Mouse (Mus musculus): ENCODE measurements around the gene Tnfsf10.
"Not testable (repeated sequence)": the region's sequence is repeated elsewhere in the genome, so short reads cannot be mapped to it uniquely, and the experiment has no call there.

Gene Tnfsf10

DNA sequence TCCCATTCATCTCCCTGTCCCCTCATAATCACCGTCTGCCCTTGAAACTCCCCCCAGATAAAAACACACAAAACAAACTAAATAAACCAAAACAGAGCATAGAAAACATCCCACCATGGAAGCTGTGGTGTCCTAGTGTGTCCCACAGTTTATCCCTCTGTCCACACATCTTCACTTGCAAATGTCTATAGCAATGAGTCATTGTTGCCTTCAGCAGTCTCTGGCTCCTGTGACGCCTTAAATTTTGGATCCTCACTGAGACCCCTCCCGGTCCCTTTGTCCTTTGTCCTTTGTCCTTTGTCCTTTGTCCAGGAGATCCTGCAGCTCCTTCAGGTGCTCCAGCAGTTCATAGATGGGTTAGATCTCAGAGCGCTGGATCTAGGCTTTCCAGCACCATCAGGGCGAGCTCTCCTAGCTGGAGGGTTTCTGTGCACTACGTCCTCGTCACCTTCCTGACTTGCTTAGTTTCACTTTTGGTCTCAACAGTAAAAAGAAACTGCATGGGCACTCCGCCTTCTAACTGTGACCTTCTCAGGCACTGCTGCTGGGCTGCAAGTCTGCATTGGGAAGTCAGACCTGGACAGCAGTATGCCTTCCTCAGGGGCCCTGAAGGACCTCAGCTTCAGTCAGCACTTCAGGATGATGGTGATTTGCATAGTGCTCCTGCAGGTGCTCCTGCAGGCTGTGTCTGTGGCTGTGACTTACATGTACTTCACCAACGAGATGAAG is at the start of gene Tnfsf10:
Tnfsf10 (plus strand) TSS at position 470 of the 729 bp plus-strand sequence.
- peak; percentile 26 for DNase-seq (ENCODE audit: low spot score)

DNA sequence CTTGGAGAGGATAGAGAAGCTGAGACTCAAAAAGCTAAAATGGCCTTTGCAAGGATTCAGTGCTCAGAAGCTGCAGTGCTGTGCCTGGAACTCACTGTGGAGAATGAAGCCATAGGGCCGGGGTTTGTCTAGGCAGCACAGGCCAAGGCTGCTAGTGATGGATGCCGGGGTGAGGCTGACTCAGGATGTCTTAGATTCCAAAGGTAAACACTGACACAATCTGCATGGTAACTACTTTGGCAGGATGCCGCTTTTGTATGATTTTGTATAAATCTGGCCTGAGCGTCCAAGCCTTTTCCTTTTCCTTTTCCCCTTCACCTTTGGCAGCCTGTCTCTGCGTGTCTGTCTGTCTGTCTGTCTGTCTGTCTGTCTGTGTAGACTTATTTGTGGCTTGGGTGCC is 49.5 kb upstream of the Tnfsf10 start:
- no peak for DNase-seq (ENCODE audit: low spot score)

DNA sequence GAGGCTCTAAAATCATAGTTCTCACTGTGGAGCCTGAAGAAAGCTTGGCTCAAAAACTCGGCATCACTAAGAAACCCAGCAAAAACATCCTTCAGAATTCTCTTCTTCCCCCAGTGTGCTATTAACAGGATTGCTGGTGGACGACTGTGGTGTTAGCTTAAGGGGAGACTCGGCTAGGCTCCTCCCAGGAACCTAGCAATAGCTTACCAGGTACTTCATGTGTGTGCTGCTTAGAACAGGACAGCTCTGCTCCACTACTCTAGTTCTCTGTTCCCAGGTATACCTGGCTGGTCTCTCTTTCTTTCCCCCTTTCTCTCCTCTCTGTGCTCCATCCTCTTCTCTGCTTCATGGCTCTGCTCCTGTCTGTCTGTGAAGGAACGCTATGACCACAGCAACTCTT is 48.9 kb upstream of the Tnfsf10 start:
- DNase-seq (ENCODE audit: low spot score) = no peak

DNA sequence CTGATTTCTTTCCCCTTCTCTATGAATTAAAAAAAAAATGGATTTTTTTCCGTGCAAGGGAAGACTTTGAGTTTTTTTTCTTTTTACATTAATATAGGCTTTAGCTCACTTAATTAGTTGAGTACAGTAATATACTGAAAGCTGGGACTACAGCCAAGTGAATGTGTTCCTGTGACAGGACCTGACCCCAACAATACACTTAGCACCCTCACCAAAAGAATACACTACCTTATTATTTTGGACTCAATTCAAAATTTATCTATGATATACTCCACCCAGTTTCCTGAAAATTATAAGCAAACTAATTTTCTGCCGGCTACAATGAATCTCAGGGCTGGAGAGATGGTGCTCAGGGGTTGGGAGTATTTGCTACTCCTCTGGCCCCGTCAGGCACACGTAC is 47.7 kb upstream of the Tnfsf10 start:
- no peak for DNase-seq (ENCODE audit: low spot score)

DNA sequence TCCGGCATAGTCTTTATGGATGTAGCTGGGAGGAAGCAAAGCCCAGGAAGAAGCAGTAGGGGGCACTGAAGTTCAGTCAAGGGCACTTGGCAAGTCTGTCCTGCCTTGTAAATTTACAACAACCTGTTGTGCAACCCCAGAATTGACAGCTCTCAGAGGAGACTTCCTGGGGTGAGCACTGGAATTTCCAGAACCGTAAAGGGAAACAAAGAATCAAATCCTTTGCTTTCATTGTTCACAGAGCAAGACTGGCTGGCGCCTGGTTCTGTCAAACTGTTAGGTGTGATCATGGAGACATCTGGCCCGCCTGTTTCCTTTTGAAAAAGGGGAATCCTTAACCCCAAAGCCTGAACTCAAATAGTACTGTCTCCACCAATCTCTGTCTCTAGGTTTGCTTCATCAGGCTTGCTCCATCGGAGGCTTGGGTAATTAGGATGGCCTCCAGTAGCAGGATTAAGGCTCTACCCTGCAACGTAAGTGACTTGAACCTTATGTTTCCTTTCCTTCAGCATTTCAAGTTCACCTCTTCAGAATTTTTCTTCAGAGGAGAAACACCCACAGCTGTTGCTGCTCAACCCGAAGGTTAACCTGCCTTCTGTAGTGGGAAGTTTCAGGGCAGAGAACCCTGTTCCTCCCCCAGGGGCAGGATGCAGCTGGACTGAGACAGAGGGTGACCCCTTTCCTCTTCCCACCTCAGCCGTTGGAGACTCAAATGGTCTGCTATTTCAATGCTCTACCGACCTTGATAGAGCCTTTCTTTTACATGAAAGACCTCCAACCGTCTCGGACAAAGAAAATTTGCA is 46.5 kb upstream of the Tnfsf10 start:
- DNase-seq (ENCODE audit: low spot score) = no peak

DNA sequence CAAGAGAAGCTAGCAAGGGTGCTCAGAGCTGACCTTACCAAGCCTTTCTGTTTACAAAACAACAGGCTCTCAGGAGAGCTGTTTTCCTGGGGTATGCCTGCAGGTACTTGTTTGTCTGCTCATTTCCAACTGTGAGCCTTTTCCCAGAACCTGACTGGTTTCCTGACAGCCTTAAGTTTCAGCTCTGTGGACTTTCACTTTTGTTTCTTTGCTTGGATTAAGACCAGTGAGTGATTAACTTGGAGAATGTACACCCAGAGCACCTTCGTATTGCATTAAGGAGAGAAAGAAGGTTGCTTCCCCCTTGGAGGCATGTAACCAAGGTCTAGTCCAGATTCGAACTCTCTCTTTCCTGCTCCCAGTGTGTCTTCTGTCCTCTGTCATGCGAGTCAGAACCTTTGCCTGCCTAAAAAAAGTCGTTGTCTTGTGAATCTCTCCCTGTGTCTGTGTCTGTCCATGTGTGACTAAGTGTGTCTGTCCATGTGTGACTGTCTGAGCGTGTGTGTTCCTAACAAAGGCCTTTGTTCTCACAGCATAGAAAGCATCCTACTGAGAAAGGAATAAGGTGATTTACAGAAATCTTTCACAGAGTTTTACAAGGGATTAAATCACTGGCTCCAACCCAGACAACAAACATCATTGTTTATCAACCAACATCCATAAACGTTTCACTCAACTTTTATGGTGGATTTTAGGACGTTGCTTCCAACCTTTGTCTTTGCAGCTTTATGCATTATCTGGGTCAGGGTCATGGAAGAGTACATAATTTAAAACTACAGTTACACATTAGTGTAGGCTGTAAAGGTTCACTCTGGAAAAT is 43.7 kb upstream of the Tnfsf10 start:
- DNase-seq (ENCODE audit: low spot score) = no peak

DNA sequence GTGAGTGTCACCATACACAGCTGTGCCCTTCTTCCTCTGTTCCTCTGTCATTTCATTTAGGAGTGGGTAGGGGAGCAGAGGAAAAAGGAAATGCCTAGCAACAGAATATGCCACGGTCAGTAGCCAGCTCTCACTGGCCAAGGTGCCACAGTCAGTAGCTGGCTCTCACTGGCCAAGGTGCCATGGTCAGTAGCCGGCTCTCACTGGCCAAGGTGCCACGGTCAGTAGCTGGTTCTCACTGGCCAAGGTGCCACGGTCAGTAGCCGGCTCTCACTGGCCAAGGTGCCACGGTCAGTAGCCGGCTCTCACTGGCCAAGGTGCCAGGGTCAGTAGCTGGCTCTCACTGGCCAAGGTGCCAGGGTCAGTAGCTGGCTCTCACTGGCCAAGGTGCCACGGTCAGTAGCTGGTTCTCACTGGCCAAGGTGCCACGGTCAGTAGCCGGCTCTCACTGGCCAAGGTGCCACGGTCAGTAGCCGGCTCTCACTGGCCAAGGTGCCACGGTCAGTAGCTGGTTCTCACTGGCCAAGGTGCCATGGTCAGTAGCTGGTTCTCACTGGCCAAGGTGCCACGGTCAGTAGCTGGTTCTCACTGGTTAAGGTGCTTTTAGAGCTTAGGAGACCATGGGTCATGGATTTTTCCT is 37.4 kb upstream of the Tnfsf10 start:
- not testable (repeated sequence) for DNase-seq (ENCODE audit: low spot score)

DNA sequence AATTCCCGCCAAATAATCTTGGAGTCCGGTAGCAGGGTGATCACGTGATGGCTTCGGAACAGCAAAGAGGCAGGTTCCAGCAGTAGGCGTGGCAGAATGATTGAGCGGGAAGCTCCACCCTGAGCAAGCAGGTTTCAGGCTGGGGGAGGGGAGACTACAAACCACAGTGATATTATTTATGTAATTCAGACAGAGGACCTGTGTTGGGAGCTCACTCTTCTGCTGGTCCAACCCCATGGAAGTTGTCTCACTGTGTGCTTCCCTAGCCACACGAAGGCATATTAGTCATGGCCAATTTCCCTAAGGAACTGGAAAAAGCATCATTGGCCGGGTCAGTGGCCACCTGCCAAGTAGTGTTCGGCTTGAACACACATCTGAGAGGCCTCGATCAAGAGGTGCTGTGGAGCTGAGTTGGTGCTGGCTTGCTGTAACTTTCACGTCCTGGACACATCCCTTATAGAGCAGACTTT is 36.5 kb upstream of the Tnfsf10 start:
- DNase-seq (ENCODE audit: low spot score) = no peak

DNA sequence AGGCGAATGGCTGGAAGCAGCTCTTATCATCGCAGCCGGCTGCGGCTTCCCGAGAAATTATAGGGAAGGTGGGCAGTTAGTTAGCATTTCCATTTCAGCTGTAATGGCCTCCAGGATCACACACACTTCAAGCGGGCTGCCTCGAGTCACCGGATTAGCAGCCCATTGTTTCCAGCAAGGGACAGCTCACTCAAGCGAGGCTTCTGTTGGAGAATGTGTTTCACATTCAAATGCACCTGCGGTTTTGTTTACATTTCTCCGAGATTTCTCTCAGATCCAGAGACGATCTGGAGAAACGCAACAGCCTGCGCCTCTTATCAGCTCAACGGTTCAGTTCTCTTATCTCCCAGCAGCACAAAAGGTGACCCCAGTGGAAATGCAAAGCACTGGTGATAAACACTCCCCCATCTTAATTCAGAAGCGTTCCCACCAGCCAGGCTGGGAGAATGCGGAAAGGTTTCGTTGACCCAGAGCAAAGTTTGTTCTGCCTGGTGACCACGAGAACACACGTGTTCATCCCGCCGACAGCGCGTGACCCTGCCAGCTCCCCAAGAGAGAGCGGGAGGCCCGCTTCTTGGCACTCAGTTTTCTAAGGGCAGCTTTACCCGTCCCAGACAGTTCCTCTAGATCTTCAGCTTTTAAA is 33.6 kb upstream of the Tnfsf10 start:
- DNase-seq (ENCODE audit: low spot score) = no peak

DNA sequence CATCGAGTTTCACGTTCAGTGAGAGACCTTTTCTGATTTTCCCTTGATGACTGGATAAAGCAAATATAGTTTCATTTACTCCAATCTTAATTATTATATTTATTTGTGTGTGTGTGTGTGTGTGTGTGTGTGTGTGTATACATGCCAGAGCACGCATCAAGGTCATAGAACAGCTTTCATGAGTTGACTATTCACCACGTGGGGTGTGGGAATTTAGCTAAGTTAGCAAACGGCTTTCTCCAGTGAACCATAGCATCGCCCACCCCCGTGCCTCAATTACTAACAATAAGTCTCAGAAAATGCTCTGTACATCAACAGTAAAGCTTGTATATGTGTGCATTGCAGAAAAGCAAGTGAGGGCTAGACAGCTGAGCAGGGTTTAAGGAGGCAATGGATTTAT is 33.0 kb upstream of the Tnfsf10 start:
- no peak for DNase-seq (ENCODE audit: low spot score)

DNA sequence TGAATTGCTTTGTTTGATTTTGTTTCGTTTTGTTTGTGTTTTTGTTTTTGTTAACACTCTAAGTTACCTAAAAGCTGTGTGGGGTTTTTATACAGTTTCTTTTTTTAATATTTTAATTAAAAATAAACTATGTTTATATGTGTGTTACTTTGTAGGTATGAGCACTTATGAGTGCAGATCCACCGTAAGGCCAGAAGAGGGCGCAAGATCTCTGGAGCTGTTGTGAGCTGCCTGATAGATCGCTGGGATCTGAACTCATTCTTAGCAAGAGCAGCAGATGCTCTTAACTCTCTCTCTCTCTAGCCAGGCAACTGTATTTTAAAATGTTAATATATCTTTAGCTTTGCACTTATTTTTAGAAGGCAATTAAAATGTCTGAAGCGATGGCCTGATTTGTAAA is 32.6 kb upstream of the Tnfsf10 start:
- no peak for DNase-seq (ENCODE audit: low spot score)

DNA sequence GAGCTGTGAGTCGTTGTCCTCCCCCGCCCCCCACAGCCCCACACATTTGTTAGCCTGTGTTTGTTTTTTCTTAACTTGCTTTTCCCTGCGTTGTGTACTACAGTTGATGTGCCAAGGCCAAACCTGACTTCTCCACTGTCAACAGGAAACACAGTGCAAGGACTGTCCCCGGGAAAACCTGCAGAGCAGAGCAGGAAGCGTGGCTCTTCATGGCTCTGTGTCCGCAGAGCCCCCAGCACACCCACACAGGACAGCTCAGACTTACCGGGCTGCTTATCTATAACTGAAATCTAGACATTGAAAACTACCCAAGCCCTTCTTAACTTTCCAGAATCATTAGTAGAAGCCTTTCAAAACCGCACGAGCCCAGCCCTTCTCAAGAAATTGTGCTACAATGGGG is 31.8 kb upstream of the Tnfsf10 start:
- no peak for DNase-seq (ENCODE audit: low spot score)

DNA sequence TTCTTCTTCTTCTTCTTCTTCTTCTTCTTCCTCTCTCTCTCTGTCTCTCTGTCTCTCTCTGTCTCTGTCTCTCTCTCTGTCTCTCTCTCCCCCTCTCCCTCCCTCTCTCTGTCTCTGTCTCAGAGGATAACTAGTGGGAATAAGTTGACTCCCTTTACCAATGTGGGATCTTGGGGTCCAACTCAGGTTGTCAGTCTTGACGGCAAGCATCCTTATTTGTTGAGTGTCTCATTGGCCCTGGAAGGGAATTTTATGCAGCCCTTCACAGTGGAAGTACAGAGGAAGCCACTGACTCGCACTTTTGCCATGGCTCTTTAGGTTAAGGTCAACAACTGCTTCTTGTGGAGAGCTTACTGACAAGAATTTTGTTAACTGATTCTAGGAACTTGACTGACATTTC is 28.5 kb upstream of the Tnfsf10 start:
- DNase-seq (ENCODE audit: low spot score) = no peak

DNA sequence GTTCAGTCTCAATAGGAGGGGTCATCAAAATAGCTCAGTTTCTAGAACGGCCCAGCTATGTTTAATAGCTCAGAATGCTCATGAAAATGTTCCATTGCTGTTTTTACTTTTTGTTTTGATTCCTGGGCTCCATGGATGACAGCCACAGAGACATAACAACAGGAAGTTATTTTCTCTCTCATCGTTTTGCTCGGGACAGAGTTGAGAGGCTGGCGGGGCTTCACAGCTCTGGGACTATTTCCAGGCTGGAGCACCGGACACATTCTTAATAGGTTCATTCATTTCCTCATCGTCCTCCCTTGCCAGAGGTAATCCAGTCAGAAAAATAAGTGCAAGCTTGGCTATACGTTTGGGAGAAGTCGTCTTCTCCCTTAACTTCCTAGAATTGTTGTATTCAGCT is 27.9 kb upstream of the Tnfsf10 start:
- DNase-seq (ENCODE audit: low spot score) = no peak

DNA sequence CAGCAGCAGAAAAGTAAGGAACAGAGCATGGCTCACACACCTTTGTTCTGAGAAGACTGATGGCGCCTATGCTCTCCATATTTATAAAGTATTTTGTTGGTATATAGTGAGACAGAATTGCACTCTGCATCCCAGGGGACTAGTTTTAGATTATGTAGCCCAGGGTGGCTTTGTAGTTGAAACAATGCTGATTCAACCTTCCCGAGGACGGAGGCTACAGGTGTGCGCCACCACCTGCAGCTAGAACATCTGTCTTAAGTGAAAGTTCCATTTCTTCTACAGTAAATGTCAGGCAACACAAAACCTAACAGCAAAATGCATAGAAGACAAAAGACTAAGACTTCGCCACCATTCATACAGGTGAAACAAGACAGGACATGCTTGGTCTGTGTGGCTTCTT is 26.5 kb upstream of the Tnfsf10 start:
- no peak for DNase-seq (ENCODE audit: low spot score)

DNA sequence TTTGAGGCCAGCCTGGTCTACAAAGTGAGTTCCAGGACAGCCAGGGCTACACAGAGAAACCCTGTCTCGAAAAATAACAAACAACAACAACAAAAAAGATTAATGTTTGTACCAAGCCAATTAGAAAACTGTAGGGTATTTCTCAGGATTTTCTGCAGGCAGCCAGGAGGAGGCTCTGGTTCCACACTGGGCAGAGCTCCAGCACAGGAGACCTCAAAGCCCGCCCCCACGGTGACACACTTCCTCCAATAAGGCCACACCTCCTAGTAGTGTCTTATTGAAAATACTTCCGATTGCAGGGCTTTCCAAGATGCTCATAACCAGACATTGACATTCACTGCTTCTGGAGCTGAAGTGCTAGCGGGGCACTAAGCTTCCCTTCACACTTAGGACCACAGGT is 25.9 kb upstream of the Tnfsf10 start:
- DNase-seq (ENCODE audit: low spot score) = not testable (repeated sequence)

DNA sequence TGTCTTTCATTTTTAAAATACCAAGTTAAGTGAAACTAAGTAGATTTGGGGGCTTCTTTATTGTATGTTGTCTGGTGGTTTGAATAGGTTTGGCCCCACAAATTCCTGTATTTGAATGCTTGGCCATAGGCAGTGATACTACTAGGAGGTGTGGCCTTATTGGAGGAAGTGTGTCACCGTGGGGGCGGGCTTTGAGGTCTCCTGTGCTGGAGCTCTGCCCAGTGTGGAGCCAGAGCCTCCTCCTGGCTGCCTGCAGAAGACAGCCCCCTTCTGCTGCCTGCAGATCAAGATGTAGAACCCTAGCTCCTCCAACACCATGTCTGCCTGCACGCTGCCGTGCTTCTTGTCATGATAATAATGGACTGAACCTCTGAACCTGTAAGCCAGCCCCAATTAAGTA is 25.4 kb upstream of the Tnfsf10 start:
- DNase-seq (ENCODE audit: low spot score) = not testable (repeated sequence)

DNA sequence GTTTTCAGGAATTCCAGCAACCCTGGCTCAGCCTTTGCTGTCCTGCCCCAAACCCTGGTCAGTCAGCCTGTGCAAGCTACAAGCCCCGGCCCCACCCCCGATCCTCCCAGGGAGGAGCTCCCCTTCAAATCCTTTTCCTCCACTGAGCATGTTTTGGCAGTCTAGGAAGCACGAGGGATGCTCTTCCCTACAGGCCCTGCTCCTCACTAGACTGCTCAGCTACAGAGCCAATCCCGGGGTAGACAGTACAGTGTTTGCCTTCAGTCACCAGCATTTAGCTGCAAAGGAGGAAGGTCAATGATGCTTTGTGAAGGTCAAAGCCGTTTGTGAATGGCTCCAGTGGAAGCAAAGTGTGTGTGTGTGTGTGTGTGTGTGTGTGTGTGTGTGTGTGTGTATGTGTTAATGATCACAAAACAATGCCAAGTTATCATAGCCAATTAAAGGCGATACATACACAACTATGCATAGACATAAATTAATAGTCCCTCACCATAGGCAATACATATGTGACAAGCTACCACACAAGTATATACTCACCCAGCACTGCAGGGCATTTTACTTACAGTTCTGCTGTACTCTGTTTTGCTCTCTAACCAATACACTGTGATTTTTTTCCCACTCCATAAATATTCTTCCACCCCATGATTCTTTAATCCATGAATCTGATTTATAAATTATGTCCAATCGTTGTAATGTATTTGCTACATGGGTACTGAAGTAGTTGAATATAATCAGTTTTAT is 23.0 kb upstream of the Tnfsf10 start:
- no peak for DNase-seq (ENCODE audit: low spot score)

DNA sequence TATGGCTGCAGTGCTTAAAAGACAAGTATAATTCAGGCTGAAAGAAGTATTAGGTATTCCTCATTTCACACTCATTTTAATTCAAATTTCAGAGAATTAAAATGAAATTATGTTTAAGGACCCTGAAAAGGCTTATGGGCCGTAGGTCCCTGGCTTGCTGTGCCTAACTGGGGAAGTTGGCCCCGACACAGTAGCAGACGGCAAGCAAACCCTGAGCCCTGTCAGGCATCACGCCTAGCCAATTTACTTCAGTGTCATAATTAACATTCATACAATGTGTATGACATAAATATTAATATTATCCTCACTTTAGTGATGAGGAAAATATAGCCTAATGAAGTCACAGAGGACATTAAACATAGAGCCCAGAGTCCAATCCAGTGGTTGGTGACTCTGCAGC is 16.4 kb upstream of the Tnfsf10 start:
- DNase-seq (ENCODE audit: low spot score) = no peak

DNA sequence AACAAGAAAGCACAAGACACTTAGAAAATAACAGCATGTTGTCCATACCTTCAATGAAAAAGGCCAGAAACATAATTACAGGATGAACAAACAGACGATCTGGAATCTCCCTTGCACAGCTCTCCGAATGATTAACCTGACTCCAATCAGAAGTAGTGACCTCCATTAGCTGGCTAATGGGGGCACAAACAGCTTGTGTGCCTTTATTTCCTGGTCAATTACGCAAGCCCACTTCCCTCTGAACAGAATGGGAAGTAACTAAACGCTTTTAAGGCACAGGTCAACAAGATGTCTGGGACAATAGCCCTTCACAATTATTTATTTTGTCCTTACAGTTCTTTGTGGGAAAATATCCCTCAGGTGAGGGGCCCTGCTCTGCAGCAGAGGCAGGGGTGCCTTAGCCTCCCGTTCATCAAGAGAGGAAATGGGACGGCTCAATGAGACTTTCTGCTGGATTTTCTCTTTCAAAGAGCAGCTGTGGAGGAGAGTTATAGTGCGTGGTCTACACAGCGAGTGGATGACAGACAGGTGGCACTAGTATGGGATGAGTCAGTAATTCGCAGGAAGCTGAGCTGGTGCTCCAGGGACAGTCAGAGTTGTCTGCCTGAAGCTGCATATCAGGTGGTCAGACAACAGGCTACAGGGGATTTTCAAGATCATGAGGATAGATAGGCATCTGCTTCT is 14.3 kb upstream of the Tnfsf10 start:
- no peak for DNase-seq (ENCODE audit: low spot score)
